Mouse (Mus musculus): ENCODE results near the gene Got1. TPM values are rescaled to one million over a fixed set of nuclear protein-coding genes. Genes with fewer than 3 reads are reported as not detected.

Got1 gene
- total and polyA plus RNA-seq, 3 experiments = 131 to 228 (median 176) TPM

GRCm38 (mm10) chr19:43561841-43562240 lies 37.4 kb upstream of the Got1 start:
- H3K36me3 ChIP-seq (replicated peaks in 1 of 2; ENCODE audit: control insufficient read depth in 1 of 2, insufficient read depth in 1 of 2, low read length in 1 of 2) = no peaks in the 10 kb centered on the region
- H3K27me3 ChIP-seq (replicated peaks) = no peaks in the 10 kb centered on the region
- in situ Hi-C loops (cut with MboI; ENCODE audit: low pct_ligation_motif_present, low pct_unique_long_range_greater_than_20kb, low sequenced_read_pairs) = no loop called here
- no peak overlapping the region for H3K4me2 ChIP-seq (ENCODE audit: insufficient read depth, low read depth, poor library complexity, severe bottlenecking)
- H3K27ac ChIP-seq (ENCODE audit: insufficient read depth, low read depth) = no peak overlapping the region
- no peak for DNase-seq (ENCODE audit: extremely low read depth)
- no peaks in the 10 kb centered on the region for H3K4me1 ChIP-seq (ENCODE audit: control insufficient read depth in 1 of 2, insufficient read depth in 2 of 2)
- dilution Hi-C loops (cut with MboI; ENCODE audit: extremely low pct_ligation_motif_present, extremely low pct_unique_long_range_greater_than_20kb, low sequenced_read_pairs) = no loop called here
- H3K4me3 ChIP-seq (replicated peaks in 1 of 3; ENCODE audit: low read depth in 2 of 3, low read length in 2 of 3, poor library complexity in 1 of 3) = no peak overlapping the region
- H3K9me3 ChIP-seq (replicated peaks; ENCODE audit: low read length) = no peaks in the 10 kb centered on the region
- TF ChIP-seq NRF1 (IDR thresholded peaks at IDR 0.05; ENCODE audit: low read depth, low read length) (no peak), MAX (IDR thresholded peaks at IDR 0.05; ENCODE audit: low read length) (no peak), IRF4 (IDR thresholded peaks at IDR 0.05; ENCODE audit: low read depth, low read length) (no peak)
- H3K79me2 ChIP-seq (replicated peaks; ENCODE audit: control insufficient read depth, extremely low read depth, insufficient read depth, poor library complexity, severe bottlenecking) = no peaks in the 10 kb centered on the region
- H3K9ac ChIP-seq (ENCODE audit: insufficient read depth, low read depth) = no peak overlapping the region

GRCm38 (mm10) chr19:43560244-43560643 lies 35.8 kb upstream of the Got1 start:
- peaks cover 2% of the 10 kb centered on the region for H3K27me3 ChIP-seq (replicated peaks)
- in situ Hi-C loops (cut with MboI; ENCODE audit: low pct_ligation_motif_present, low pct_unique_long_range_greater_than_20kb, low sequenced_read_pairs) (no loop called here), dilution Hi-C loops (cut with MboI; ENCODE audit: extremely low pct_ligation_motif_present, extremely low pct_unique_long_range_greater_than_20kb, low sequenced_read_pairs) (no loop called here)
- no peak overlapping the region for H3K9ac ChIP-seq (ENCODE audit: insufficient read depth, low read depth)
- no peak overlapping the region for H3K27ac ChIP-seq (ENCODE audit: insufficient read depth, low read depth)
- DNase-seq (ENCODE audit: extremely low read depth) = no peak
- H3K36me3 ChIP-seq (replicated peaks in 1 of 2; ENCODE audit: control insufficient read depth in 1 of 2, insufficient read depth in 1 of 2, low read length in 1 of 2) = no peaks in the 10 kb centered on the region
- no peaks in the 10 kb centered on the region for H3K9me3 ChIP-seq (replicated peaks; ENCODE audit: low read length)
- no peaks in the 10 kb centered on the region for H3K79me2 ChIP-seq (replicated peaks; ENCODE audit: control insufficient read depth, extremely low read depth, insufficient read depth, poor library complexity, severe bottlenecking)
- H3K4me2 ChIP-seq (ENCODE audit: insufficient read depth, low read depth, poor library complexity, severe bottlenecking) = no peak overlapping the region
- no peak for TF ChIP-seq ELF1 (IDR thresholded peaks at IDR 0.05; ENCODE audit: low read depth, low read length)
- no peak for TF ChIP-seq RCOR1 (conservative IDR thresholded peaks at IDR 0.05; ENCODE audit: low read depth, low read length)
- TF ChIP-seq TBP (conservative IDR thresholded peaks at IDR 0.05; ENCODE audit: low read depth, low read length) = no peak
- no peak for TF ChIP-seq ZC3H11A (IDR thresholded peaks at IDR 0.05; ENCODE audit: low read depth, low read length)
- TF ChIP-seq CTCF (conservative IDR thresholded peaks at IDR 0.05 in 1 of 2, IDR thresholded peaks at IDR 0.05 in 1 of 2; ENCODE audit: low read depth in 2 of 2, low read length in 2 of 2) = no peak
- no peak for TF ChIP-seq UBTF (IDR thresholded peaks at IDR 0.05; ENCODE audit: low read depth, low read length)
- no peak for TF ChIP-seq ETS1 (conservative IDR thresholded peaks at IDR 0.05; ENCODE audit: low read depth, low read length)
- TF ChIP-seq GABPA (IDR thresholded peaks at IDR 0.05; ENCODE audit: insufficient replicate concordance, low read depth, low read length) = no peak
- TF ChIP-seq NELFE (IDR thresholded peaks at IDR 0.05; ENCODE audit: low read depth, low read length) = no peak
- no peak for TF ChIP-seq POLR2AphosphoS2 (IDR thresholded peaks at IDR 0.05; ENCODE audit: low read depth, low read length)
- no peak for TF ChIP-seq MXI1 (IDR thresholded peaks at IDR 0.05; ENCODE audit: low read depth, low read length)
- TF ChIP-seq ZMIZ1 (IDR thresholded peaks at IDR 0.05; ENCODE audit: low read depth, low read length) = no peak
- no peak for TF ChIP-seq MEF2A (IDR thresholded peaks at IDR 0.05; ENCODE audit: borderline replicate concordance, low read depth, low read length)
- TF ChIP-seq JUN (IDR thresholded peaks at IDR 0.05; ENCODE audit: insufficient read depth, low read depth, low read length) = no peak
- no peak for TF ChIP-seq POLR2A (IDR thresholded peaks at IDR 0.05; ENCODE audit: low read depth, low read length)
- TF ChIP-seq MAZ (IDR thresholded peaks at IDR 0.05; ENCODE audit: low read depth, low read length) = no peak
- TF ChIP-seq KAT2A (IDR thresholded peaks at IDR 0.05; ENCODE audit: insufficient replicate concordance, low read length) = no peak
- TF ChIP-seq MYC (IDR thresholded peaks at IDR 0.05; ENCODE audit: low read depth, low read length) = no peak
- TF ChIP-seq E2F4 (IDR thresholded peaks at IDR 0.05; ENCODE audit: insufficient replicate concordance, low read depth, low read length) = no peak
- H3K4me1 ChIP-seq (ENCODE audit: control insufficient read depth in 1 of 2, insufficient read depth in 2 of 2) = no peaks in the 10 kb centered on the region
- no peak overlapping the region for H3K4me3 ChIP-seq (replicated peaks in 1 of 3; ENCODE audit: low read depth in 2 of 3, low read length in 2 of 3, poor library complexity in 1 of 3)
